Mouse (Mus musculus) urinary bladder, postnatal 14 days (tissue): ENCODE data around the gene Lrrc46.

Source experiments
- DNase-seq: peaks from one replicate; pipeline ENCODE4 v3.0.0; 2021; ENCODE audit warnings: low spot score

The Lrrc46 gene

DNA sequence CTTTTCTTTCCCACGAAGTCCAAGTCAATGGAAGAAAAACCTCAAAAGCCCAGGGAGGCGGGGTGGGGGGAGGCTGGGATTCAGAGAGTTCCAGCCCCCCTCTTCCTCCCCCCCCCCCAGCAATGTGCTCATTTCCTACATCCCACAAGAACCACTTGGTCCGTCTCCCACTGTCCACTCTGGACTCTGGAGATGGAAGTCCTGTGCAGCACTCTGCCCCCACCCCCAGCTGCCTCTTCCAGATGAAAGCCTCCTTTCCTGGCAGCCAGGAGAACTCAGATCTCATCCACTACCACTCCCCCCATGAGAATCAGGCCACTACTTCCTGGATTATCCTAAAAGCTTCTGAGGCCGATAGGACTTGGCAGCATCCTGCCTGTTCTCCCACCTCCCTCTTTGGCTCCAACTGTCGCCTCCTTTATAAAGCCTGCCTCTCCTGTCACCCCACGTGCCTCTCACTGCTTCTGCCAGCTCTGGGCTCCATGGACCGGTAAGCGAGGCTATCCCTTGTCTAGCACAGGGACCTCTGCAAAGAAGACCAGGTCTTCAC, 28.0 kb downstream of the Lrrc46 start, which contains the start of gene Sp6:
Gene Sp6, plus strand, starts transcription at position 274 of the 550 bp plus-strand sequence.
- no peak for DNase-seq

DNA sequence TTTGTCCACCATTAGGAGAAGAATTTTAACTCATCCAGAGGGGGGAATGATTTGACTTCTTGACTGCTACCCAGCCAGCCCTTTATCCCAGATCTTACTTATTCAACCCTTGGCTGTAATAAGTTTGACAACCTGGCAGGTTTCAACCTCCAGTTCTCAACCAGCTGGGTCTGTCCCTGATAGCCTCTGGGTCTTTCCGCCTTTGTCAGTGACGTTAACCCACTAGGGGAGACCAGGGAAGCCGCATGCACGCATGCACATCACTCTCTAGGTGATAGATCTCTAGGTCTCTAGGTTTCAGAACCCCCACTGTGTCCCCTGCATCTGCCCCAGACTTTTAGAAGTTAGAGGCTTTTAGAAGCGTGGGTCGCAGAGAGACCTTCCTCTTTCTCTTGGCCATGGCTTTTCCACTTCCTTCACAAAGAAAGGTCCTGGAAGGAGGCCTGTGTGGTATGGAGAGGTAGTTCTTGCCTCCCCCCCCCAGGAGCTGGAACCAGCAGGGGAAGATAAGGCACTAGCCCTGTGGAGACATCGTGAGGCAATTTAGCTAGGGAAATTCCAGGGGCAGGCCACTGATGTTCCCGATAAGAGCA, 31.9 kb downstream of the Lrrc46 start:
- no peak for DNase-seq

DNA sequence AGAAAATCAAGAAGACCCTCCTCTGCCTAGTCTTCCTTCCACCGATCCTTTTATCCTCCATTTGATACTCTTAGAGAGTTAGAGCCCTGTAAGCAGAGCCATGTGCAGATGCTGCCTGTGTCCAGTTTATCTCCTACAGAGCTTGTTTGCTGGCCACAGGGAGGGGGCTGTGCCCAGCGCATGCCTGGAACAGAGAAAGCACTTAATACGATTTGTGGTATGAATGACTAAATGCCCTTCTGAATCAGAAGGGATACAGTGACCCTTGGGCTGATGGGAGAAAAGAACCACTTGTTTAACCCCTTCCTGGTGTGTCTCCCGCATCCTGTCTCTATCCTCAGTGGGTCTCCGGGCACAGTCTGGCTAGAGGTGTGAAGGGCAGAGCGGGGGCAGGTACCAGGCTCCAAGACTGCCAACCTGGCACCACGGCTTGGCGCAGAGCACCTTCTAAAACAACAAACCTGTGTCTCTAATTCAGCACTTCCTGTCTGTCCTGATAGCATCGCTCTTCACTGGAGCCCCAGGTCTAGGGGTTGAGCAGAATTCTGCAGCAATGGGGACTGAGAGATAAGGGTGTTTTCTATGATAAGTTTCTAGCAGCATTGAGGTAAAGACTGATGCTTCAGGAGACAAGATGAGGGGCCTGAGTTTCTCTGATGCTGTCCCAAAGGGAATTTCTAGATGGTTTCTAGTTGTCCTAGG, 34.0 kb downstream of the Lrrc46 start:
- DNase-seq = no peak

DNA sequence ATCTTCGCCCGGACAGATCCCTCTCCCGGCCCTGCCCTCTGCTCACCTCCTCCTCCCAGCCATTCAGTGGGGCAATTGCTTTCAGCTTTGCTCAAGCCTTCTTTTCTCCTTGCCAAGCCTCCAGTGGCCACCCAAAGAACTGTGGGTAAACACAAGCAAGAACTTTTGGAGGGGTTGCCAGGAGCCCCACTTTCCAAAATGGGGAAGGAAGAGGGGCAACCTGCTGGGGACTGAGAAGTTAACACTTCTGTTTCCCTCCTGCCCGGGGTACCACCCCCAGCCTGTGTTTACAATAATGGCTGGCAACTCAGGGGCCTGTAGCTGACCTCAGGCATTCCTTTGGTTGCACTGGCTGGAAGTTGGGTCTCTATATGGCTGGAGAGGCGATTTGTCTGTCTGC, 38.0 kb downstream of the Lrrc46 start:
- DNase-seq = no peak

DNA sequence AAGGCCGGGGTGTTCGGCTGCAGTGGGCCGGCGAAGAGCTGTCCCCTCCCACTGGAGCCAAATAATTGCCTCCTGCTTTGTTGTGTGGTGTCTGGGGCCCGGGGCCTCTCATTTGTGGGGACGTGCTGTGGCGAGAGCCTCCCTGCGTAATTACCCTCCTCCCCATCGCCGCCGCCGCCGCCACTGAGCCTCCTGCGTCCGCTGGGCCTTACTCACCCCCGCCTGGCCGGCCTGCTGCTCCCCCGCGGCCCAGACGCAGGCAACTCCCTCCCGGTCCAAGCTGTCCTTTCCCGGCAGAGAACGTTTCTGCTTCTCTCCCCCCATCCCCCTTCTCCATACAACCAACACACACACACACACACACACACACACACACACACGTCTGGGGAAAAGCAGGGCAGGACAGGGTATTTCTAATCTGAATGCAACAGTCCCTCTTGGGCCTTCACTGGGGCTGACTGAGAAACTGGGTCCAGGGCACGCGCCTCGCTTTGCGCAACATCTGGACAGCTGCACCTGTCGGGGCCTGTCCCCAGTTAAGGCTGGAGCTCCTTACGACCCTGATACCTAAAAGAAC, 43.7 kb downstream of the Lrrc46 start:
- no peak for DNase-seq

DNA sequence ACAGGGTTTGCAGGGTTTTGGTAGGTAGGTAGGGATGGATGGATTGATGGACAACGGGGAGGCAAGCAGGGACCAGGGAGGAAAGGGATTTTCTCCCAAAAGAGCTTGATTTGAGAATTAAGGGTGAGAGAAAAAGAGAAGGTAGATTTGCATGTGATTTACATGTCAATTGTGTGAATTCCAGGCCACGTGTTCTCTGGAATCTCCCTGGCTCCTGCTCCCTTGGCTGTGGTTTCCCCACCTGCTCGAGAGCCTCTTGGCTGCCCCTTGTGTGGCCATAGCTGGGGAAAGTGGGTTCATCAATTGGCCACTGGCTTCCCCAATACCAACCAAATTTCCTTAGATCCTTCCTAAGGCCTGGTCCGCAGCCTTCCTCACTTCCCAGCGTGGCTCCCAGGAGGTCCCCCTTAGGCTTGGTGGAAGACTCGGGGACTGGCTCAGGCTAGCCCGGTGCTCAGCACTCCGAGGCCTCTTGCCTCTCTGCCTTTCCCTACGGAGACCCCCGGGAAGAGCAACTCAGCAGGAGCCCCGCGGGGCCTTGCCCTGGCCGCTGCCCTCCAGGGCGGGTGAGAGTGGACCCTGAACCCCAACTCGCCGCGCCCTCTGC, 44.3 kb downstream of the Lrrc46 start:
- no peak for DNase-seq

DNA sequence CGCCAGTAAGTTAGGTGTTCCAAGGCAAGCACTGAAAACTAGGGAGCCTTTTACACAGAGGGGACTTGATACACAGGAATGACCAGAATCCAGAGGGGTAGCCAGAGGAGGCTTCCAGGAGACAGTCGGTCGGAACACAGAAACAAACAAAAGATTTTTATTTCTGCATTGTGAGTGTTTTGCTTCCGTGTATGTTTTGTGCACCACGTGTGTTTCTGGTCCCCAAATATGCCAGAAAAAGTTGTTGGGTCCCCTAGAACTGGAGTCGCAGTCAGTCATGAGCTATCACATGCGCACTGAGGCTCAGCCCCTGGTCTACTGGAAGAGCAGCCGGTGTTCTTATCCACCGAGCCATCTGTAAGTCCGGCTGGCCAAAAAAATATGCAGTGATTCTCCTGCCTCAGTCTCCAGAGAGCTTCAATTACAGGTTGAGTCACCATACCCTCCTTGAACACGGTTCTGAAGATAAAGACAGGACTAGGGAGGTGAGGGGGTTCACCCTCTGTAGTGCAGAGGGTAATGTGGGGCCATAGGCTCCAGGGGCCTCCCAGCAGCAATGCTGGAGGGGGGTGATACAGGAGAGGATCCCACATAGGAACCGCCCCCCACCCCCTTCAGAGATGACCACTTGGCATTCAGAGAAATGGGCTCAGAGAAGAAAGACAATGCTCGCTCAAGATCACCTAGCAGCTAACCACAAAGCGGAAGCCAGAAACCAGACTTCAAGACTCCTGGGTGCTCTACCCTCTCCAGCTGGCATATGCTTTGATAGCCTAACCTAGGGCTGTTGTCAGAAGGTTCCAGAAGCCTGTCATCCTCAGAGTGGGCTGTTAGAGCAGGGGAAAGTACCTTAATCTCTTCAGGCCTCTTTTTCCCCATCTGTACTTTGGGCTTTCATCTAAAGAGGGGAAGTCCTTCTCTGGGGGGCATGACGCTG, 45.1 kb downstream of the Lrrc46 start:
- DNase-seq = no peak

DNA sequence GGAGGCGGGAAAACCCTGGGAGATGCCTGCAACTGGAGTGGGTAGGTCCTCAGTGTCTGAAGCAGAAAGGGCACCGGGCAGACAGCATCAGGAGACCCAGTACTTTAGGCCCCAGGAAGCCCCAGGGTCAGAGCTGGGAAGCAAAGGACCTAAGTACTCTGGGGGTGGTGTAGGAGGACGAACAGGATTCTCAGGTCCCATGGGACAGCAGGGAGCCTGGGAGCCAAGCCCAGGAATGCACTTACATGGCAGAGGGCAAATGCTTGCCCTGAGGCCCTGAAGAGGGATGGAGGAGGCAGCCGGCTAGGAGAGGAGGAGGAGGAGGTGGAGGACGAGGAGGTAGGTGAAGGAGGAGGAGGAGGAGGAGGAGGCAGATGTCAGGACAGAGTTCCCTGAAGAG, 46.2 kb downstream of the Lrrc46 start:
- DNase-seq = no peak

DNA sequence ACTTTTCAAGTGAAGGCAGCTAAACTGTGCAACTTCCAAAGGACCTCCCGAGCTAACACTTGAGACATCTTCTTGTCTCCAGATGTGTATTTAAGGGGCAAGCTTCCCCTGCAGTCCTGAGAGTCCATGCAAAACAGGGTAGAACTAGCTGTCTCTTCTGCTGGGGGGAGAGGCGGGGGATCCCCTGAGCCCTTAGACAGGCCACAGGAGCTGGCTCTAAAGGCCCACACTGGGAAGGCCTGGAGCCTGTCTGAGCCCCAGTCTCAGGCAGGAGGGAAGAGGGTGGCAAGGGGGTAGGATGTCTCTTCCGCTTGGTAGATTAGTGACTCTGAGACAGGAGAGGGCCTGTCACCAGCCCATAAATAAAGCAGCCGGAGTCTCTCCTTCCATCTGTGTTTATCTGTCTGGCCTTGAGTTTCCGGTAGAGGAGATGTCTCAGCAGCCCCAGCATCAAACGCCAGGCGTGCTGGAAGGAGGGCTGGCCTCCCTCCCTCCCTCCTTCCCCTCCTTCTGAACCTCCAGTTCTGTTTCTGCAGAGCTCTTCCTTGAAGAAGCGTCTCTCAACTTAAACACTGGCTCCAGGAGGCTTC, 48.4 kb downstream of the Lrrc46 start:
- DNase-seq = no peak

DNA sequence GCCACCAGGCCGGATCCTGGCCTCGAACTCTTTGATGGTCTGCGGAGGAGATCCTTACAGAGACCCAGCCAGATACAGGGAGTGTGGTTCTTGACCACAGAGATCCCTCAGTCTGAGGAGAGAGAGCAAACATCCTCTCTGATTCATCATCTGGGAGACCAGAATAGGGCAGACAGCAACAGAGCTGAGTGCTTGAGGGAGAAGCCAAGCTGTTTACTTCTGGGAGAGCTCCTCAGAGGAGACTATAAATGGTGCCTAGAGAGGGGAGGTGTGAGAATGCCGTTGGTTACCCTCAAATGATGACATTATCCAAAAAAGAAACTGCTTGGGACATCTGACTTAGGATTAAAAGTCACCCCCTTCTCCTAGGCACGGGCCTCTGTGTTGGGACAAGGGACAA, 49.7 kb downstream of the Lrrc46 start:
- no peak for DNase-seq

DNA sequence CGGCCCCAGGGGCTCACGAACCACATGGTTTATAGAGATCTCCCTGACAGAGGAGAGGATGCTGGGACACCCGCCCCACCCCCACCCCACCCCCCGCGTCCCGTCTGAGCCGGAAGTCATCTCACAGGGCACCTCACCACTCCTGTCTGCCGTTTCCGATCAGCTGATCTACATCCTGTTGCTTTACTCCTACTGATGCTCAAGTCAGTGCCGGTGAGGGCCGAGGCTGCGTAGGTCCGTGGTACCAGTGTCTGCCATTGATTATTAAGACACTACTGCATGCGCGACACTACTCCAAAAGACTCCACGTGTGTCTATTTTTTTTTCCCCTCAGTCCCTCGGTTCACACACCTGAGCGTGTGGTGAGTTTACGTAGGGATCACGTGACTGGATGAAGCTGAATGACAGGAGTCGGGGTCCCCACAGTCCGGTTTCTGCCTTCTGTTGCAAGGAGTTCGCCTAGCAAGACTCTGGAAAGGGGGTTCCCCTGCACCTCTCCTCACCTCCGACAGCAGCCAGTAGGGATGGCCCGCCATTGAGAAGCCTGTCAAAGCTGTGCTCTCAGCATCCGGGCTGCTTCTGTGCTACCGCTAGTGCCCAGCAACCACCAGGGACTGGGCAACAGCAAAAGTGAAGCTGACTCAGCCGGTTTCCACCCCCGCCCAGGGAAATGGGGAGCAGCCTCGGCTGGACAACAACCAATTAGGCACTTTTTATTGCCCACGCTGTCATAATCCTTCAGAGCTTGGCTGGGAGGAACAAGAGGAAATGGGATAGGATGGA, 53.1 kb downstream of the Lrrc46 start:
- DNase-seq = no peak

DNA sequence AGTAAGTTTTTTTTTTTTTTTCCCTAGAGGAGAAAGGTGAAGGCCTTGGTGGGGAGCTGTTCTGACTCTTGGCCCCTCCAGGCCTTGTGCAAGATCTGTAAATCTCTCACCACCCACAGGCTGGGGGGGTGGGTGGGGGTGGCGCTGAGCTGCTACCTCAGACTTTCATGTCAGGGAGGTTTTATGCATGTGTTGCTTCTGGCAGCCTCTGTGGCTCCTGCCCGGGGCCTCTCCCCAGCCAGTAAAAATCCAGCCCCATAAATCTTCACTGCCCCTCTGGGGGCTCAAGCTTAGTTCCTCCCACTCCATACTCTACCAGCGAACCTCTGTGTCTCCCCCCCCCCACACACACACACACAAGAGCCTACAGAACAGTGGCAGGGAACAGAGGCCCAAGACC, 54.7 kb downstream of the Lrrc46 start:
- DNase-seq = no peak

DNA sequence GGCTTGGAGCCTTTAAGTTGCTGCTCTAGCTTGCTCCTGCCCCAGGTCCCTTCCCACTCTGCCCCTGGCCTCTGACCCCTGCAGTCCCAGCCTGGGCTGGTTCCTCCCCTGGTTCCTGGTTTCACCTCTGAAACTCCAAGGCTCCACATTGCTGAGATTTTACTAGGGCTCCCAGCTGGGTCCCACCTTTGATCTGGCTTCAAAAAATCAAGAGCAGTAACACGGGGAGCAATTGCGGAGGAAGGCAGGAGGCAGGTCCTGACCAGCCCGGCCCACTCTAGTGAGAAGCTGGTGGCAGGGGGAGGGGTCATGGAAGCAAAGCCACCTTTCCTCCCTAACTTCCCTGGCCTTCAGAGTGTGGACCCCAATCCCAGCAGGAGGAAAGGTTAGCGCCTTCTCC, 56.3 kb downstream of the Lrrc46 start:
- no peak for DNase-seq
